Mouse (Mus musculus) frontal cortex, adult 2 months (tissue): Measurements from ENCODE around the gene 2300009A05Rik. TPM values are rescaled to one million over a fixed set of nuclear protein-coding genes. Genes with fewer than 3 reads are reported as not detected.

Source experiments
- DNase-seq, 2 experiments: peaks; one replicate each; pipeline ENCODE4 v3.0.0; 2022; ENCODE audit warnings: low spot score in 1 of 2; ENCODE audit errors: extremely low spot score in 1 of 2
- polyA plus RNA-seq: library from polyadenylated mRNA; depleted of rRNA; stranded (reverse); fragments of >200 nt; gene quantifications from 2 replicates; pipeline ENCODE4 v1.2.3, GENCODE M21; 2012; rRNA removed

2300009A05Rik gene
- polyA plus RNA-seq: 38.8 and 39.8 TPM in 2 replicates

DNA sequence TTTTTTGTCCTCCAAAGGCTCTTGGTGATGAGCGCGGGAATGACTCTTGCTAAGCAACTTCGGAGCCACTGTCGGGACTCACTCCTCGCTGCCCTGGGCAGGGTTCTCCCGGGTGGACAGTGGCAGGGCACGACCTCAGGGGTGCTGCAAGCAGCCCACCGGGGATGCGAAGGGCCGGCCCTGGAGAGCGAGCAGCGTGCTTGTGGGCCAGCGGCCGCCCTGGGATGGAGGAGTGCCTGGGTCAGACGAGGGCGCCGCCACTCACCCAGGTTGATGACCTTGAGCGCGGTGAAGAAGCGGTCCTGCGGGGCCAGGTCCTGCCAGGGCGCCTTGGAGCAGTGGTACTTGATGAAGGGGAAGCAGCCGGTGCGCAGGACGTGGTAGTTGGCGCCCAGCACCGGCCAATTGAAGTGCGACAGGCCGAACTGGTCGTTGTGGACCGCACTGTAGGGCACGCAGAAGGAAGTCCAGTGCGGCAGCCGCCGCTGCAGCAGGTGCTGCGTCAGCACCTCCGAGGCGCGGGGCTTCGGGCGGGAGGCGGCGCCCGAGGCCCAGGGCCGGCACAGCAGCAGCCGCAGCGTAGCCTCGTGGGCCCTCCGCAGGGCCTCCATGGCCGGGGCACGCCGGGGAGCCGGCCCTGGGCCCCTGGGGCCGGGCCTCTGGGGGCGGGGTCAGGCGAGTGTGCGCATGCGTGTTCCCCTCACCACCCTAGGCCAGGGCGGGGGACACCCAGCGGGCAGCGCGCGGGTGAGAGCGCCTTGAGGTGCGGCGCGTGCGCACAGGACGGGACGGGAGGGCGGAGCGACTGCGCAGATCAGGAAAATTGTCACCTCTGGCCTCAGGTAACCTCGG is at the start of gene 2300009A05Rik:
Gene 2300009A05Rik (minus strand): TSS at position 636 of the 852 bp plus-strand sequence.
- DNase-seq: peak; percentile 85 to 95

DNA sequence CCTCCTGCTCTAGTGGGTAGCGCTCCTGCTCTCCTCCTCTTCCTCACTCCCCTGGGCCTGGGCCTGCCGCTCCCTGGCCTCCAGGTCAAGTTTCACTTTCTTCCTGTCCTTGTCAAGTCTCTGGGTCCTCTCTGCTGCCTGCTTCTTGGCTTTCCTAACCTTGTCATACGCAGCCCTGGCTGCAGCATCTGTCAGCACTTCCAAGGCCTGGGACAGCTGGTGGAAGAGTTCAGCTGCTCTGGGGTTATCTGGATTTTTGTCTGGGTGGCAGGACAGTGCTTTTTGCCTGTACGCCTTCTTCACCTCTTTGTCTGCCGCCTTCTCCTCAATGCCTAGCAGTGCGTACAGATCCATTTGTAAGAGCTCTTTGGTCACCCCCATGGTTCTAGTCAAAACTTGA is 44.6 kb upstream of the 2300009A05Rik start:
- no peak for DNase-seq

DNA sequence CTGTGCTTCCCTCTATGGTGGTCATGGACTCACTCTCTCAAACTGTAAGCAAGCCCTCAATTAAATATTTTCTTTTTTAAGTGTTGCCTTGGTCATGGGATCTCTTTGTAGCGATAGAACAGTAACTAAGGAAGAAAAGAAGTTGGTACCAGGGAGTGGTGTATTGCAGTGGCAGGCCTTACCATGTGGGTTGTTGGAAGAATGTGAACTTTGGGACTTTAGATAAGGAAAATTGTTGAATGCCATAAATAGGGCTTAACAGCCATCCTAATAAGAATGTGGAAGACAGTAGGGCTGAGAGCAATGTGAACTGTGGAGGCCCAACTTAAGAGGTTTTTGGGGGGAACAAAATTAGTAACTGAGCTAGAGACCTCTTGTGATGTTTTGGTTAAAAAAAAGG is 31.6 kb upstream of the 2300009A05Rik start:
- no peak for DNase-seq

DNA sequence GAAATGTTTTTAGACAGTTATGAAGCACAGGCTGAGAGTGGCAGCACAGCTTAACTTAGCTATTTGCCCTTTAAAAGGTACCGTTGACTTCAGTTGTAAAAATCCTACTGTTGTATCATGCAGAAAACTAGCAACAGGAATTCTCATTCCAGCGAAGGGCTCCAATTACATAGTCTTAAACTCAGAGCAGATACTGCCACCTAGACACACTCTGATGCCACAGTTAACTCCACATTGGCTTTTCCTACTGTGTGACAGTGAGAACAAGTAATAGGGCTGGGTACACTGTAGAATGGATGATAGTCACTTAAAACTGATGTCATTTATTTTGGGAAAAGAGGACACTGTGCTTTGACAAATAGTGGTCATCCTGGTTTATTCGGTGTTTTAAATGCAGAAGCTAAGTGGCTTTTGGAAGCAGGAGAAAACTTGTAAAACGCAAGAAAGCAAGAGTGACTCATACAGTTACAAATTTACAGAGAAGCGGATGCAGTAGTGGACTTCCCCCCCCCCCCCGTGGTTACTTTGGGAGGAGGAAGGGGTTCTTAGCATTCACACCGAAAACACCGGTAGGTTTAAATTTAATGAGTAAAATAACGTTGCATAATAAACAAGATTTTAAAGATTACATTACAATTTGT is 22.2 kb upstream of the 2300009A05Rik start:
- peak; percentile 1 to 22 for DNase-seq

DNA sequence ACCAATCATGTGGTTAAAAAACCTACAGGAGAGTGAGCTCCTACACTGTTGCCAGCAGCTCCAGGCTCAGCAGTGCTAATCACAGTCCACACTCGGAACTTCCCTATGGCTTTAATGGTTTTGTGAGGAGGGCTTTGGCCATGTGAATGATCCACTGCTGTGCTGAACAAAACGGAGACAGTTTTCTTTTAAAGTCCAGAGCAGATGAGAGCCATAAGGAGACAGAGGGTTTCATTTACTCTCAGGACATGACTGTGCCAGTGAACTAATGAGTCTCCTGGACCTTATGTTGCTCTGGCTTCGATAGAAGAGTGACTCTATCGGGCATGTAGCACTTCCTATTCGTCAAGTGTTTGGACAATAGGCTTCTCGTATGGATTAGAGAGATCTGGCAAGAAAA is 21.4 kb upstream of the 2300009A05Rik start:
- no peak for DNase-seq

DNA sequence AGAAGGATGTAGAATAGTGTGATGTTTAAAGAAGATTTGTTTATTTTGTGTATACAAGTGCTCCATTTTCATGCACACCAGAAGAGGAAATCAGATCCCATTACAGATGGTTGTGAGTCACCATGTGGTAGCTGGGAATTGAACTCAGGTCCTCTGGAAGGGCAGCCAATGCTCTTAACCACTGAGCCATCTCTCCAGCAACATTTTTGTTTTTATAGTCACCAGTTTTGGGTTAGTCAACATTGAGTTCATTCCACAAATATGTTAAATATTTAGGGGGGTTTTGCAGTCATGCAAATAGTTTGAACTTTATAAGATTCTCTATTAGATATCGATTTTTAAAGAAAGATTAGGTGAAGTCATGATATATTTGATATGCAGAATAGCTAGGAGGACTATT is 1.1 kb upstream of the 2300009A05Rik start:
- DNase-seq: no peak

DNA sequence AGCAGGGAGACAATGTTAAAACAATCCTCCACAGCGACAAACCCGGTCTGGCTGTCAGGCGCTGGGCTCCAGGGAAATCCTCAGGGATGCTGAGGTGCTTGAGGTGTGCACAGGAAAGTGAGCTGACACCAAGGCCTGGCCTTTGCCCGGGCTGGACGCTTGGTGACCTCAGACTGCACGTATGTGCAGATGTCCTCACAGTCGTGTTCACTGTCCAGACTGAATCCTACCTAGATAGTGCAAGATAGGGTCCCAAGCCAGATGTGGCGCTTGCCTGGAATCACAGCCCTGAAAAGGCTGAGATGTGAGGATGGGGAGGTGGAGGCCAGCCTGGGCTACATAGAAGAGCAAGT is 393 bp upstream of the 2300009A05Rik start:
- no peak for DNase-seq

DNA sequence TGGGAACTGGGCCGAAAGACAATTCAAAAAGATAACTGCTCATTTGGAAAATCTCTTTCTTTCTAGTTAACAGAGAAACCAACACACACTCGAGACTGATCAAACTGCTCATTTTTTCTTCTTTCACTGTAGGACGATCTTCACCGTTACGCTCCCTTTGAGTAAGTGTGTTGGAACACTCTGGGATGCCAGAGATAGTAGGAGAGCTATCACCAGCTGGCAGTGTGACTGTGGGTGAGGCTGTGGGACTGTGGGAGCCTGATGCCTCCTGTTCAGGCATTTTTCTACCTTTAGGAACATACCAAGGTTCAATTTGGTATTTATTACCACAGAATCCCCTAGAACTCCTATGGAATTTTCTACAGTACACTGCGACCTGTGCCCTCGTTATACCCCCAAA is 3.4 kb downstream of the 2300009A05Rik start:
- peak in 1 of 2 experiments; percentile 62 for DNase-seq

DNA sequence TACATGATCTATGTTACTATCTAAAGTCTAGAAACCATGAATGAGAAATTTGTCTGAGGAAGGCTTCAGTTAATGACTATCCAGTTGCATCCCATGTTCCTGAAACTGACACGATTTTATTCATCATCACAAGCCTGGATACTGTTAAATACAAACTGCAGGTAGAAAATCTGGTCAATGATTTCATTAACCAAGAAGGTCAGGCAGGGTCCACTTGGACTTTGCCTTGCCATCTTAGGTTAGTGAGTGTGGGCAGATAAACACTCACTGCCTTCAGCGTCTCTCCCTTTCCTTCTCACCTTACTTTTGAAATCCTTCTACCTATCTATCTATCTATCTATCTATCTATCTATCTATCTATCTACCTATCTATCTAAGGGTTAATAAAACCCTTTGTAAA is 7.7 kb downstream of the 2300009A05Rik start:
- DNase-seq: no peak

DNA sequence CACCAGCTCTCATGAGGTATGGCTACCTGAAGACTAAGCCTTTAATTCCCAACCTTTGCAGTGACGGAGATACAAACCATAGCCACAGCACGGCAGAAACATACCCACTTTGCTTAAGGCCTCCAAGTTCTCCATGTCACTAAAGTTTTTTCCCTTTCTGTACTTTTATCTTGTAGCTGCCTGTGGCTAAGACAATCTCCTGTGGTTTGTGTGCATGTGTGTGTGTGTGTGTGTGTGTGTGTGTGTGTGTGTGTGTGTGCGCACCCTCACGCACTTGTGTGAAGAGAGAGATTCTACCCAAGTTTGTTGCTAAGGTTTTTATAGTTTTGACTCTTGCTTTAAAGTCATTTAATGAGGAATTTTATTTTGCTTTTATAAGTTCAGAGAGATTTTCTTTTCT is 16.3 kb downstream of the 2300009A05Rik start:
- no peak for DNase-seq

DNA sequence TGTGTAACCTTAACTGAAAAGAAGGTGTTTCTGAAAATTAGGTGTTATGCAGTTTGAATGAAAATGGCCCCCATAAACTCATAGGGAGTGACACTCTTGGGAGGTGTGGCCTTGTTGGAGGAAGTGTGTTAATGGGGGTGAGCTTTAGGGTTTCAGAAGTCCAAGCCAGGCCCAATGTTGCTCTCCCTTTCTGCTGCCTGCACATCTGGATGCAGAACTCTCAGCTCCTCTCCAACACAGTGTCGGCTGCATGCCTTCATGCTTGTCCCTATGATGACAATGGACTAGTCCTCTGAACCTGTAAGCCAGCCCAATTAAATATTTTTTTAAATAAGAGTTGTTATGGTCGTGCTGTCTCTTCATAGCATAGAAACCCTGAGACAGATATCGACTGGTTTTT is 18.7 kb downstream of the 2300009A05Rik start:
- no peak for DNase-seq

DNA sequence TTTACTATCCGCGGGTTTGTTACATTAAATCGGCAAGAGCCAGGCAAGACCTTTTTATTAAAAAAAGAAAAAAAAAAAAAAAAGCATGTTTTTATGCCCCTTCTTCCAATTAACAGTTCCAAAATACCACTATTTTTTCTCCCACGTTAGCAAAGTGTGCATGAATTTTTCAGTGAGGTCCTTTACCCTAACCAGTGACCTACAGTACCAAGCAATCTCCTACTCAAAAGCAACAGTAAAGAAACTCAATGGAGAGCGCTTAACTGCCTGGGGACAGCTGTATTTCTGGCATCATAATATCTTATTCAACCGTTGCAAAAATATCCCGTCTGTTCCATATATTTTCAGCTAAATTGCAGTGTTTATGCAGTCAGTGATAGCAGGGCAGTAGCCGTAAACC is 20.9 kb downstream of the 2300009A05Rik start:
- peak in 1 of 2 experiments; percentile 17 for DNase-seq

DNA sequence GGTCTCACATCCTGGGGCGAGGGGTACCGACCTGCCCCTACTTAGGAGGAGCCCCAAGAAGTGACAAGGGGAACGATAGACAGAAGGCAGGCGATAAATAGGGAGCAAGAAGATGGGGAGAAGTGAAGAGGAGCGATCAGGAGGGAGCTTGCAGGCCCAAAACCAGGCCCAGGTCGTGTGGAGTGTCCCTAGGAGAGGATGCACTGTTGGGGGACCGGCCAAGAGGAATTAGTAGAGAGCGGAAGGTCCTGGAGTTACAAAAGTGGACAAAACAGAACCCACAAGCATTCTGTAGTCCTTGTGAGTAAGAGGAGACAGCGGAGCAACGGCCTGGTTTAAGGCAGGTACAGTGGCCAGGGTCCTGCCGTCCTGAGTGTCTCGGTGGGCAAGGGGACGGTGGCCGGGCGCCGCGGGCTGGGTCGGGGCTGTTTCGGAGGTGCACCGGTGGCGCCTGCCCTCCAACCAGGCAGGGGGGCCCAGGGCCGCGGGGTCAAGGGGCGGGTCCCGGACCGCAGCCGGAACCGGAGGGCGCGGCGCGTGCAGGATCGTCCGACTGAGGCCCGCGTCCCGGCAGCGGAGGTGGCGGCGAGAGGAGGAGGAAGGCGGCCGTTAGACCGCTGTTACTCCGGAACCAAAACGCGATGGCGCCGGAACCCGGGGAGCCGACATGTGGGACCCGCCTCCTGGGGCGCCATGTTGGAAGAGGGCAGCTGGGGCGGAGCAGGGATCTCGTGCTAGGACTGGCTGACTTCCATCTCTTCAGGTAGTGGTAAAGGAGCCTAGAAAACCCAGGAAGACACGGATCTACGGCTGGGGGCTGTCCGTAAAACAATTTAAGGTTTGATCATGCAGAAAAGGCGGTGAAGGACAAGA is 21.5 kb downstream of the 2300009A05Rik start, which contains the start of gene Map2k5:
Gene Map2k5 (minus strand): TSS at position 633 of the 873 bp plus-strand sequence.
- DNase-seq: peak; percentile 78 to 94

DNA sequence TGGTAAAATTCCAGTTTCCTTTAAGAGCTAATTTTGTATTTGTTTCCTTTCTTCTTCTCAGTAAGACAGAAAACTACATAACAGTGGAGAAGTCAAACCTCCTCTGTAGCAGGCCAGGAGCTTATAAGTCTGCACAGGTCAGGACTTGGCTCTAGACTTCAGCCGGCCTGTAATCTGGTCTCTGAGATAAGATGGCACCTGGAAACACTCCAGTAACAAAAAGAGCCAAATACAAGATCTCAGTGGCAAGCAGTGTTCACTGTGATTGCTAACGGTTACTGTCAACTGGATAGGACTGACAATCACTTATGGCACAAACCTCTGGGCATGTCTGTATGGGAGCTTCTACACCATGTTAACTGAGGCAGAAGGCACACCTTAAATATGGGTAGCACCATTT is 25.7 kb downstream of the 2300009A05Rik start:
- no peak for DNase-seq

DNA sequence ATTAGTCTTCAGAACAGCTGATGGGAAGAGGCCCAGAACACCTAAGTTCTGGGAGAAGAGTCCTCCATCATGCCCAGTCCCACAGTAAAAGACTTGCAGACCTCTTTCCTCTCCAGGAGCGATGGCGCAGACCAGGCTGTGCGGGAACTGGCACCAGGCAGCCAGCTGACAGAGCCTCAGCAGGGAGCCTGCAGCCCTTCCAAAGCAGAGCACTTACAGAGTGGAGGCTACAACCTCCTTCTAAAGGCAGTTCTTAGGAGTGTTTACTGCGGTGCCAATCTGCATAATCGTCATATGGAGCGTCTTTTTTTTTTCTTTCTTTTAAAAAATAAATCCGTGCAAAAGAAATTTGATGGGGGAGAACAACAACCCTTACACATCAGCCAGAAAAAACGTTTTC is 26.5 kb downstream of the 2300009A05Rik start:
- DNase-seq: no peak

DNA sequence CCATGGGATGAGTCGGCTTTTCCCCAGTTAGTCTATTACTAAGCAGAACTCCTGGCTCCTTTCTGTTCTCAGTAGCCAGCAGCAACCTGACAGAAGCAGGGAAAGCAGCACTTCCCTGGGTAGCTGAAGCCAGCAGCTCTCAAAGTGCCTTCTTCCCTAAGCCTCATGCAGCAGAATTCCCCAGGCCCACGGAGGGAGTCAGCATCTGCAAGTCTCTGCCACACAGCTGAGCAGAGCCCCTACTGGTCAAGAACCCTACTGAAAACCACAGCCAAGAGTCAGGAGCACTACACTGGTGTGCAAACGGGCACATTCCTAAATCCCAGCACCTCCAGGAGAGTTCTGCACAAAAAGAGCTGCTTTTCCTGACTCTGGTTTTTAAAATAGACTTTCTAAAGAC is 38.6 kb downstream of the 2300009A05Rik start:
- DNase-seq: no peak

DNA sequence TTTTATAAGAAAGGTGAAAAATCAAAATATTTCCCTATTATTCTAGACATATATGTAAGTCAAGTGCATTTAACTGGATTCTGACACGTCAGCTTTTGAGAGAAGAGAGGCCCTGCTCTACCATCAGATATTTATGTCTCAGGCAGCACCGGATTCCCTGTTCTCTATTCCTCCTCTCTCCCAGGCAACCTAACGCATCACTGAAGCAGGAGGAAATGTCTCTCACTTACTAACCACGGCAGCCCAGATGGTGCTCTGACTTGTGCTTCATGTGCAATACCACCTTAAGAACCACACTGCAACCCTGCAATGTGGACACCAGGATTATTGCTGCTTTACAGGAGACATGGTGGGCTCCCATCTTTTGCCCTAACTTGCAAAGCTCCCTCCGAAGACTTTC is 40.0 kb downstream of the 2300009A05Rik start:
- peak in 1 of 2 experiments; percentile 28 for DNase-seq

DNA sequence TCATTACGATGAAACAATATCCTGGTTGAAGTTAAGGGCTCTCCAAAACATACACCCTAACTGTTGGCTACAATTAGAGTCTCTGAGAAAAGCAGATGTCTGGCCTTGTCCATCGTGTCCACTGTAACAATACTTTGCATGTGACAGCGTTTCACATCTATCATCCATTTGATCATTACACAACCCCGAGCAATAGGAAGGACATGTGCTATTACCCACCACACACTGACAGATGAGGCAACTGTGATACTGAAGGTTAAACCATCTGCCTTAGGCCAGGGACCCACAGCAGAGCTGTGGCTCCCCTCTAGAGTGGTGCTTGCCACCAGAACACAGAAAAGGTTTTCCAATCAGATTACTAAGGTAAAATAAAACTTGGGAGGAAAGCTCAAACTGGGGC is 42.3 kb downstream of the 2300009A05Rik start:
- DNase-seq: no peak

DNA sequence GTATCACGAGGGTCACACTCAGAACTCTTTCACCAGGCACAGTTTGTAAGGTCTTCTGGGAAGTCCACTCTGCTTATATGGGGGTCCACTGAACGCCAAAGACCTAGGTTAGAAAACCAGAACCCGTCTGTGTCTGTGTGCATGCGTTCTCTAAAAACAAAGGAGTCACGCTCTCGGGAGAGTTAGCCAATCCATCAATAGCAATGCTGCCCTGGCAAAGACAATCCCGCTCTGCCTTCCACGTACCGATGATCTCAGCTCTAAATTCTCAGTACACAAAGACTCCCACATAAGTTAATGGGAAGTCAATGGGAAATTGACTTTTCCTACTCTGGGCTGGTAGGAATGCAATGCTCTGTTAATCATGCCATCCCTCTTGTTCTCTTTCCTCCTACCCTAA is 42.8 kb downstream of the 2300009A05Rik start:
- DNase-seq: no peak

DNA sequence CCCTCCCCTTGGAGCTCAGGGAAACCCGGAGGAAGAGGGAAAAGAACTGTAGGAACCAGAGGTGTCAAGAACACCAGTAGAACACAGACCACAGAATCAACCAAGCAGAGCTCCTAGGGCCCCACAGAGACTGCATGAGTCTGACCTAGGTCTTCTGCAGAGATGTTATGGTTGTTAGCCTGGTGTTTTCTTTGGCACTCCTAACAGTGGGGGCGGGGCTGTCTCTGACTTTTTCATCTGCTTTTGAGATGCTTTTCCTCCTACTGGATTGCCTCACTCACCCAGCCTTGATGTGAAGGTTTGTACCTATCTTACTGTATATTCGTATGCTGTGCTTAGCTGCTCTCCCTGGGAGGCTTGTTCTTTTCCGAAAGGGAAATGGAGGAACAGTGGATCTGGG is 44.9 kb downstream of the 2300009A05Rik start:
- no peak for DNase-seq

DNA sequence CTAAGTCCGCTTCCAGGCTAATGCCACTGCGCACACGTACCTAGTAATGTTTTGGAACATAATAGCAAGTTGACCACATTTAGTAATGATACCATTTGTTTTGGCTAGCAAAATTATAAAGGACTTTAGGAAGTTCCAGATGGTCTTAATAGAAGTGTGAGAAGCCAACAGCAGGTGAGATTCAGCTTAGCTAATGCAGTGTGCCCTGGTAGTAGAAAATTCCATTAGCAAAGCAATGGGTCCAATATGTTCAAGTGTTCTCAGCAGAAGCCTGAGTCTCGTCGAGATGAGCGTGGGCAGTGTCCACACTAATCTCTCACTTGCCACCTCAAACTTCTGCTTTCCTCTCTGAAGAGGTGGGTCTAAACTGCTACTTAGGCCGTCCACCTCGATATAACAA is 49.0 kb downstream of the 2300009A05Rik start:
- DNase-seq: no peak
